Mouse (Mus musculus) lung, postnatal 14 days (tissue): ENCODE measurements around the gene Prn.

Experiments used
- DNase-seq: peaks from one replicate; pipeline ENCODE4 v3.0.0; 2021

Prn gene

DNA sequence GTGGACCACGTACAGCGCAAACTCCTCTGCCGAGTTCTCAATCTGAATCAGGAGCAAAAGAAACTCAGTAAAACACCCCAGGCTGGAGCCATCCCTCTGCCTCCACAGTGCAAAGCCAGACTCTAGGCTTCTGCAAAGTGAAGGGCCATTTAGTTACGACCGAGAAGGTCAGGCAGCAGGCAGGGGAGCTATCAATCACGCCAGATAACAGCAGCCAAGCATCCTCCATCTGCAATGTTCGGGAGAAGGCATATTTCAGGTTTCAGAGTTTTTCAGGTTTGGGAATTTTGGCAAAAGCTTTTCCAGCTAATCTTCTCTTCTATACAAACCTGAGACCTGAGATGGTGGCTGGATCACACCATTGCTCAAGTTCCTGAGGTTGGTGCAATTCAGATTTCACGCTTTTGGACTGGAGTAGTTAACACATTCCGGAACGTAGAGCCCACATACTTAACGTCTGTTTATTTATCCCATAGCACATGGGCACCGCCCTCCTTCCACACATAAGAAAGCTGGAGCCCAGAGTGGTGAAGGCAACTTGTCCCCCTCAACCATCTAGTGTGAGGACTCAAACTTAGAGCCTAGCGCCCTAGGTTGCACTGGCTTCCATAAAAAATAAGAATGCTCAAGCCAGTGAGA, 92.1 kb downstream of the Prn start:
- no peak for DNase-seq

DNA sequence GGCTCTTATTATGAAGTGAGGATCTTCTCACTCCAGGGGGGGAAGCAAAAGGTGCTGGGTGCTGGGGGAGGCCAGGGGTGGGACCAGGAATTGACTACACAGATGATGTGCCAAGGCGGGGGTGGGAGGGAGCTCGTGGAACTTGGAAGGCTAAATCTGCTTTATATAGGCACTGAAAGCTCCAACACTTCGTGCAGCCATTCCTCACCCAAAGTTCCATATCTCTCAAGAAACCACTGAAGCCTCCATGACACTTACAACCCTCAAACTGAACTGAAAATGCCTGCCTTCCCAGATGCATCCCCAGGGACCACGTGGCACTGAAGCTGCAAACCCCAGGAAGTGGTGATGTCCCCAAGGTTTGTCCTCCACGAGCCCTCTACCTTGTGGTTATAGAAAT, 94.2 kb downstream of the Prn start:
- no peak for DNase-seq

GRCm38 (mm10) chr2:132004495-132005136, 94.9 kb downstream of the Prn start:
- DNase-seq: peak; percentile 39

GRCm38 (mm10) chr2:132005445-132005844, 95.7 kb downstream of the Prn start:
- no peak for DNase-seq
